Comparison of ENCODE assay signal across 19 mouse cellular contexts in genomic region chr2:168119123-168119522, GRCm38 (mm10). TPM values are rescaled to one million over a fixed set of nuclear protein-coding genes. Genes with fewer than 3 reads are reported as not detected.
DNase-seq lines count a peak whose midpoint lies in the region; ATAC-seq and TF ChIP-seq lines count a peak whose summit lies in the region.
"Had no signal": no experiment of that assay in that cellular context is flagged by ENCODE, and none has a peak within 500 bp of the region (broad histone marks: within the 10 kb centered on the region; RNA-seq: fewer than 3 reads in every experiment).

No protein-coding gene starts in this region.

- peaks cover 22% of the 10 kb centered on the region for H3K4me1 ChIP-seq in kidney, embryonic 16.5 days (ENCODE audit: insufficient read depth, low read length)
- peaks cover 7% of the 10 kb centered on the region; the same call in 1 of the 2 replicates for H3K4me1 ChIP-seq in hindbrain, postnatal 0 days (ENCODE audit: insufficient read depth, low read length)

- H3K27me3 ChIP-seq in kidney, embryonic 16.5 days (ENCODE audit: insufficient read depth, low read length) = 0 out of 2 replicates have a peak, but pooled peaks cover 4% of the 10 kb centered on the region
- H3K27me3 ChIP-seq in hindbrain, postnatal 0 days (ENCODE audit: insufficient read depth, low read length) = no peaks in the 10 kb centered on the region
- H3K27me3 ChIP-seq: forebrain, embryonic 15.5 days; limb, embryonic 15.5 days had no signal

- no peak overlapping the region for H3K4me3 ChIP-seq in kidney, embryonic 16.5 days (ENCODE audit: low read length)
- no peak overlapping the region for H3K4me3 ChIP-seq in hindbrain, postnatal 0 days (ENCODE audit: low read length)
- H3K4me3 ChIP-seq: embryonic facial prominence, embryonic 13.5 days; forebrain, embryonic 15.5 days; heart, embryonic 10.5 days; hindbrain, embryonic 12.5 days; layer of hippocampus, adult 2 months; limb, embryonic 15.5 days had no signal

- H3K27ac ChIP-seq in kidney, embryonic 16.5 days (ENCODE audit: low read length) = no peak overlapping the region
- H3K27ac ChIP-seq in hindbrain, postnatal 0 days = no peak overlapping the region
- H3K27ac ChIP-seq: embryonic facial prominence, embryonic 13.5 days; forebrain, embryonic 15.5 days; heart, embryonic 10.5 days; hindbrain, embryonic 12.5 days; layer of hippocampus, adult 2 months; limb, embryonic 15.5 days had no signal

- ATAC-seq in neutrophil, adult 5-6 weeks (ENCODE audit: extremely low read depth, insufficient number of reproducible peaks, low FRiP score, poor library complexity, severe bottlenecking) = peak; percentile 58; the same call in 1 of the 2 replicates
- no peak for ATAC-seq in kidney, embryonic 16.5 days (ENCODE audit: low FRiP score, low TSS enrichment)
- no peak for ATAC-seq in hindbrain, postnatal 0 days
- ATAC-seq: forebrain, embryonic 15.5 days; inflammation-experienced regulatory T-cells, adult 6 months; lung, postnatal 0 days had no signal

- no peaks in the 10 kb centered on the region for H3K9me3 ChIP-seq in kidney, embryonic 16.5 days (ENCODE audit: low read length)
- no peaks in the 10 kb centered on the region for H3K9me3 ChIP-seq in hindbrain, postnatal 0 days (ENCODE audit: low read length)
- H3K9me3 ChIP-seq: embryonic facial prominence, embryonic 13.5 days; forebrain, embryonic 15.5 days; heart, embryonic 10.5 days; hindbrain, embryonic 12.5 days; limb, embryonic 15.5 days had no signal

- no peak overlapping the region for H3K9ac ChIP-seq in kidney, embryonic 16.5 days (replicated peaks; ENCODE audit: low read length)
- H3K9ac ChIP-seq in hindbrain, postnatal 0 days (replicated peaks; ENCODE audit: low read length) = no peak overlapping the region
- H3K9ac ChIP-seq: embryonic facial prominence, embryonic 13.5 days; forebrain, embryonic 15.5 days; hindbrain, embryonic 12.5 days; limb, embryonic 15.5 days had no signal

- no peak for TF ChIP-seq CTCF in hindbrain, postnatal 0 days (IDR thresholded peaks at IDR 0.05; ENCODE audit: low read depth)

- no peak overlapping the region for H3K4me2 ChIP-seq in kidney, embryonic 16.5 days (replicated peaks; ENCODE audit: low read depth, low read length)
- H3K4me2 ChIP-seq in hindbrain, postnatal 0 days (ENCODE audit: low read depth, low read length) = no peak overlapping the region
- H3K4me2 ChIP-seq: embryonic facial prominence, embryonic 13.5 days; forebrain, embryonic 15.5 days; hindbrain, embryonic 12.5 days; limb, embryonic 15.5 days had no signal

- WGBS in kidney, embryonic 16.5 days = 78% methylated on average over 12 of the region's 12 CpGs
- WGBS in hindbrain, postnatal 0 days = 76% methylated on average over 12 of the region's 12 CpGs

- DNase-seq in thymus, postnatal 4 days = peak; percentile 30
- DNase-seq in thymus, postnatal 14 days = no peak
- DNase-seq in c-Kit-positive CD71-negative TER-119-negative erythroid progenitor cells, embryonic 14.5 days (ENCODE audit: low read depth) = peak; percentile 44
- DNase-seq in liver = no peak
- no peak for DNase-seq in hindbrain, postnatal 0 days (ENCODE audit: low spot score)
- DNase-seq: cerebellum, adult 9-10 months; kidney, adult 2 months; kidney, postnatal 14 days; right cerebral cortex, postnatal 25 days had no signal

- H3K36me3 ChIP-seq in kidney, embryonic 16.5 days (ENCODE audit: insufficient read depth, low read length) = no peaks in the 10 kb centered on the region
- H3K36me3 ChIP-seq in hindbrain, postnatal 0 days (ENCODE audit: insufficient read depth, low read length) = no peaks in the 10 kb centered on the region
- H3K36me3 ChIP-seq: embryonic facial prominence, embryonic 13.5 days; forebrain, embryonic 15.5 days; heart, embryonic 10.5 days; hindbrain, embryonic 12.5 days; limb, embryonic 15.5 days had no signal

RNA-seq across cellular contexts. Expression of gene Pard6b, which starts 38.3 kb away (rescaled TPM):
- total RNA-seq in neutrophil, adult 5-6 weeks (2017) = 1.3 and 2.5 TPM in 2 replicates
- polyA plus RNA-seq in kidney, embryonic 16.5 days (2015; fragmentation: Nextera tagmentation; extraction: Ambion mirVana) = 20.0 and 23.9 TPM in 2 replicates
- 5.1 and 7.7 TPM in 2 replicates for total RNA-seq in hindbrain, postnatal 0 days (2014; rRNA removed)
- polyA plus RNA-seq in hindbrain, postnatal 0 days (2015; fragmentation: Nextera tagmentation; extraction: Ambion mirVana) = 3.7 and 4.5 TPM in 2 replicates

Comparison
In these comparisons a context has a peak if more than half of its experiments do, and no peak if none do; other contexts are left out.
1. DNase-seq: peak in thymus, postnatal 4 days (single experiment) and c-Kit-positive CD71-negative TER-119-negative erythroid progenitor cells, embryonic 14.5 days (single experiment); none in thymus, postnatal 14 days (single experiment), liver (single experiment) and hindbrain, postnatal 0 days (single experiment).